Mouse (Mus musculus) gonadal fat pad, adult 2 months (tissue): ENCODE measurements around the gene Ttc7. TPM values are rescaled to one million over a fixed set of nuclear protein-coding genes. Genes with fewer than 3 reads are reported as not detected.

Experiments used
- DNase-seq: peaks from one replicate; pipeline ENCODE4 v3.0.0-alpha.2; 2012; ENCODE audit warnings: low read depth
- polyA plus RNA-seq: library from polyadenylated mRNA; depleted of rRNA; stranded (reverse); fragments of >200 nt; gene quantifications from 2 replicates; pipeline ENCODE4 v1.2.3, GENCODE M21; 2012

Ttc7 gene
- polyA plus RNA-seq, 1 experiment: 31.8 TPM

DNA sequence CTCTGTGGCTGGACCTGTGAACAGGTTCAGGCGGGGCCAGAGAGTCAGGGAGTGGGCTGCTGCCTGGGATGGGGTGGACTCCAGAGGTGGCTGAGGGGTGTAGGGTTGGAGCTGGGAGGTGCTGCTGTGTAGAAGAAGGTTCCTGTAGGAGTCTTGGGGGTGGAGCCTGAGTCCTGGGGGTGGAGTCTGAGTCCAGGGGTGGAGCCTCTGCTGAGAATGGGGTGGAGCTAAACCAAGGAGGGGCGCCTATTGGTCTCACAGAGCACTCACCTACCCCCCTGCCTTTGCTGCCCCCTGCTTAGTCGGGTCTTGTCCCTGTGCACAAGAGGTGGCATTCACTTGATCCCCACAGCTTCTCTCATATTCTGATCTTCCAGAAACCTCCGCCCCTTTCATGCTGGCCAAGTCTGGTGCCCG lies 31.9 kb downstream of the Ttc7 start:
- DNase-seq: no peak

- no peak for DNase-seq
Observed at GRCm38 (mm10) chr17:87315021-87315531, 32.4 kb downstream of the Ttc7 start.

DNA sequence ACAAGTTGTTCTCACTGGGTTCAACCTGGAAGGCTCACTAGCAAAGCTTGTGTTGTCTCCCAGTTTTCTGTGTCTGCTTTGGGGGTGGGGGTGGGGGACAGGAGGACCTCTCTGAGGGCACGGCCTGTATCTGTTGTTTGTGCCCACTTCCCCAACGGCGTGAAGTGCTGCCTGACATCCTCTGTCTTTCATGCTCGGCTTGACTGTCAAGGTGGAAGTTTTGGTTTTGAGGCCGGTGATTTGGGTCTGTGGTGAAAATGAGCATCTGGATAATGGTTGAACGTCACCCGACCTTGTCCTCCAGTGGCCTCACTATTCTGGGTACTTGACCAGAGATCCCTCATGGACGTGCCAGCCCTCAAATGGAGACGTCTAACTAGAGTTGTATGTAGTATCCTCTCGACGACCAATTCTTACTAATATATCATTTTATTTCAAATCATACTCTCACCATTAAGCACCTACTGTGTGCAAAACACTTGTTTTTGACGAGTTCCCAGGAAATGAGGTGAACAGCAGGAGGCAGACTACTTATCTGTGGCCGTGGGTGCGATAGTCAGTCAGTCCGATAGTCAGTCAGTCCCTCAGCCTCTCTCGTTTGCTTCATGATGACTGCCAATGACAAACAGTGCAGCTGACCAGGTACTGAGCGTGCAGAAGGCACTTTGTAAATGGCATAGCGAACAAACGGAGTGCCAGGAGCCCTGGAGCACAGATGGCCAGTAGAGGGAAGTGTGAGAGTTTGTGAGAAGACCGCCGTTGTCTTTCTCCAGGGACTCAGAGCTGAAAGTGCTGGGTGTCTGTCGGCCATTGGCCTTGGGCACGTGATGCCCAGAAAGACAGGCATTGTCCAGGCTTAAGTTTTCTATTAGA lies 33.4 kb downstream of the Ttc7 start:
- no peak for DNase-seq

- no peak for DNase-seq
Observed at GRCm38 (mm10) chr17:87317271-87317670, 34.6 kb downstream of the Ttc7 start.

- DNase-seq: no peak
Observed at GRCm38 (mm10) chr17:87317947-87318346, 35.3 kb downstream of the Ttc7 start.

DNA sequence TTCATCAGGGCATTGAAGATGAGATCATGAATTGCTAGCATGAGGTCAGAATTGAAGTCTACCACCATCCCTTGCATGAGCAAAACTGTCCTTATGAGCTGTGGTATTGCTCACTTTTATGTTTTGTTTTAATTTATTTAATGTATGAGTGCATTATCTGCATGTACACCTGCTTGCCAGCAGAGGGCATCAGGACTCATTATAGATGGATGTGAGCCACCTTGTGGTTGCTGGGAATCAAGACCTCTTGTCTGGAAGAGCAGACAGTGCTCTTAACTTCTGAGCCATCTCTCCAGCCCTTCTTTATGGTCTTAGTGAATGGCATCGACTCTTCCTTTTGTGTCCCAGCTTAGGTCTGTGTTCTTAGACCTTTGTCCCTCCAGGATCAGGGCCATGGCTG lies 39.0 kb downstream of the Ttc7 start:
- no peak for DNase-seq

DNA sequence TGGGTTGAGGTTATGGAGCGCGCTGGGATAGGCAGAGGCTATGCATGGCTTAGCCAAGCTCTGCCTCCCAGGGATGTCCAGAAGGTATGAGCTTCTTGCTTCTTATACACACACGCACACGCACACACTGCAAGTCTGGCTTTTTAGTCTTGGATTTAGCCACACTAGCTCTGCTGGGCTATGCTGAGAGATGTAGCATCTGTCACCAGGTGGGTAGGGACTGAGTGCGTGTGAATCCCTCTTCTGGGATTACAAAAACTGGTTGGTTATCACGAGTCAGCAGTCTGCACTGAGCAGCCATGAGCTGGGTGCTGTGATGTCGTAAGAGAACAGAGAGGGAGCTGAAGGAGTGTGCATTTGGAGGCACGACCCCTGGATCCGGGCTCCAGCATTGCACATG lies 40.5 kb downstream of the Ttc7 start:
- DNase-seq: no peak

DNA sequence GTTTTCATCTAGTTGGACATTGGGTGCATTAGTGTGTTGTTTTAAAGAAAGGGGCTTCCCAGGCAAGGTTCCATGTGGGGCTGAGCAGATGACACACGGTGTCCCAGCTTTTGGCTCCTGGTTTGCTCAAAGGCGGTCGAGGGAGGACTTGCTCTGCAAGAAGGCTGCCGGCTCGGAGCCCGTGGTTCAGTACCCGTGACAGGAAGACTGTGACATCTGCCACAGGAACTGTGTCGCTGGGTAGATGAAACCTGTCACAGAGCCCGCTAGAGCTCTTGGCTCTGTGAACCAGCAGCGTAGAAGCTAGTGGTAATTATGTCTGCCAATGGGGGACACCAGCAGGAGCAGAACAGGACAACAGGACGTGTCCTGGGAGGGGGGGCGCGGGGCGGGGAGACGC lies 42.8 kb downstream of the Ttc7 start:
- no peak for DNase-seq

GRCm38 (mm10) chr17:87326987-87327386 lies 44.3 kb downstream of the Ttc7 start:
- no peak for DNase-seq

GRCm38 (mm10) chr17:87327645-87328044 lies 45.0 kb downstream of the Ttc7 start:
- no peak for DNase-seq

DNA sequence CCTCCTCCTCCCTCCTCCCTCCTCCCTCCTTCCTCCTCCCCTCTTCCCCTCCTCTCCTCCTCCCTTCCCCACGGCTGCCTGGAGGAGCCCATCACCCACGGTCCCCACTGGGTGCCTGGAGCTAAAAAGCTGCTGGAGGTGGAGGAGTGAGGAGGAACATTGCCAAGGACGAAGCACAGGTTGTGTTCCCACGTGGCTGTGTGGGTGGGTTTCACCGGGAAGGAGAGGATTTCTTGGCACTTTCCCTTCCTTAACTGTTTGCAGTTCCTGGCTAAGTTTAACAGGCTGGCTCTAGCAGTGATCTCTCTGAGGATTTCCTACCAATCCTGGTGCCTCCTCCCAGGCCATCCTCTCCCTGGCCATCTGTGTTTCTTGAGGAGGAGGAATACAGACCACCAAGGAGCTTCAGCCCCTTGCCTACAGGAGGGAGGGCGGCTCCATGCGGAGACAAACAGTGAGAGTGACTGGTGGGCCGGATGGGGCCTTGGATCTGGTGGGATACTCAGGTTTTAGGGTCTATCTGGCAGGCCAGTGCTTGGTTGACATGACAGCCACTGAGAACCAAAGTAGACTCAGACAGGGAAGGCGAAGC lies 45.6 kb downstream of the Ttc7 start:
- DNase-seq: no peak

GRCm38 (mm10) chr17:87329144-87329700 lies 46.5 kb downstream of the Ttc7 start:
- no peak for DNase-seq

GRCm38 (mm10) chr17:87330250-87330920 lies 47.7 kb downstream of the Ttc7 start:
- no peak for DNase-seq

DNA sequence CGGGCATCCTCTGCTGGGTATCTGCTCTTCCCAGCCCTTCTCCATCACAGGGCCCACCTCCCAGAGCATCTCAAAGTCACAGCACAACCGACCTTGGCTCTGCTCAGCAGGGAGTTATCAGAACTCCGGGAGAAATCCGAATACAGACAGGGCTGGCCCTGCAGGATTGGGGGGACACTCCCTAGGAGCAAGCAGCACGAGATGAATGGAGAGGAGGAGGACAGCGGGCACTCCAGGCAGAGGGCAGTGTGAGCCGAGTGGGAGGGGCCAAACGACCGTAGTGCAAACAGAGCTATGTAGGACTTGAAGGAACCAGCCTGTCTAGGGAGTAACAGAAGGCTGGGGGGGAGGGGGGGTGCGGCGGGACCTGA lies 48.2 kb downstream of the Ttc7 start:
- no peak for DNase-seq

GRCm38 (mm10) chr17:87331336-87332141 lies 48.9 kb downstream of the Ttc7 start:
- DNase-seq: no peak

DNA sequence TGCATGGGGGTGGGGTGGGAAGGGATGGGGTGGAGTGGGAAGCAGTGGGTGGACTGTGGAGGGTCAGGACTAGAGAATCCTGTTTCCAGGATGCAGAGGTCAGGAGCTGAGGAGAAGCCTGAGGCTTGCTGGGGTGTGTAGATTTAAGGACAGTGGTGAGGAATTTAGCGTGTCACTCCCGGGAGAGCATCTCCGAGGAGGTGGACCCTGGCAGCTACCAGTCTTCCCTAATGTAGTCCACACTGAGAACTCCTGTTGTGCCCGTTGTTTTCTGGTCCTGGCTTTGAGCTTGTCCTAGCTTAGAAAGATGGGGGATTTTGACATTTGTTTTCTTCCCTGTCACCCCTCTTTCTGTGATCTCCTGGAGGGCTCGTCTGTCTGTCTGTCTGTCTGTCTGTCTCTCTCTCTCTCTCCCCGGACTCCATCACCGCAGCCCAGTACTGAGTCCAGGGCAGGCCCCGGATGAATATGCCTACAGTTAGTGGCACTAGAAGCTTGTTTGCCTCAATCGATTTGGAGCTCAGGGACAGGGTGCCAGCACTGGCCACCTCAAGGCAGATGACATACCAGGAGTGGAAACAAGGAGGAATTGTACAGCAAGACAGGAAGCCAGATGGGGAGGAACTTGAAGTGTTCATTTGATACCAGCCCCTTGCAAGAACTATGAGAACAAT lies 49.6 kb downstream of the Ttc7 start:
- DNase-seq: no peak

- no peak for DNase-seq
Observed at GRCm38 (mm10) chr17:87332887-87333286, 50.2 kb downstream of the Ttc7 start.

DNA sequence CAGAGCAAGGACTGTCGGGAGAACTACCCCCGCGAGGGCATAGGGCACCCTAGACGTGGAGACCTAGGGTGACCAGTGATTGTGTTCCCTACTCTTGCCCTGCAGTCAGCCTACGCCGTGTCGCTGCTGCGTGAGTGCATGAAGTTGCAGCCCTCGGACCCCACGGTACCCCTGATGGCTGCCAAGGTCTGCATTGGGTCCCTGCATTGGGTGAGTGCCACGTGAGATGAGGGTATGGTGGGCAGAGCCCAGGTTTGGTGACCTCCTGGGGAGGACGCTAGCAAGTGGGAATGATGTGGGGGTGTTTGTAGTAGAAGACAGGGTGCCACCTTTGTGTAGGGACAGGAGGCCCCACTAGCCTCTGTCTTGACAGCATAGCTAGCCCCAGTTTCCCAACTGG lies 51.5 kb downstream of the Ttc7 start:
- DNase-seq: no peak

DNA sequence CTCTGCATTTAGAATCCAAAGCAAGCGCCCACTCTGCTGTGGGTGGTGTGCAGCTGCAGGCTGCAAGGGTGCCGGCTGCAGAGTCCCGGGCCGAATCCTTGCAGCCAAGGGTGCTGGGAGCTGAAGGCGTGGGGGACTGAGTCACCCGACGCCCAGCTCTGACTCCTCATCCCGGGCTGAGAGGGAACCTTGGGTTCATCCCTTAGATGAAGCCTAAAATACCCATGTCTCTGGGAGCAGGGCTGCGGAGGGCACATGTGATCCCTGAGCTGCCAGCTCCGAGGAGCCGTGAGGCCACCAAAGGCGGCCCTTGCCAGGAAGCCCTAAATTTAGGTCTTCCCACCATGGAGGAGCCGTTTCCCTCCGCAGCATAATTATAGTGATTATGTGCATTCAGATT lies 52.5 kb downstream of the Ttc7 start:
- DNase-seq: no peak

DNA sequence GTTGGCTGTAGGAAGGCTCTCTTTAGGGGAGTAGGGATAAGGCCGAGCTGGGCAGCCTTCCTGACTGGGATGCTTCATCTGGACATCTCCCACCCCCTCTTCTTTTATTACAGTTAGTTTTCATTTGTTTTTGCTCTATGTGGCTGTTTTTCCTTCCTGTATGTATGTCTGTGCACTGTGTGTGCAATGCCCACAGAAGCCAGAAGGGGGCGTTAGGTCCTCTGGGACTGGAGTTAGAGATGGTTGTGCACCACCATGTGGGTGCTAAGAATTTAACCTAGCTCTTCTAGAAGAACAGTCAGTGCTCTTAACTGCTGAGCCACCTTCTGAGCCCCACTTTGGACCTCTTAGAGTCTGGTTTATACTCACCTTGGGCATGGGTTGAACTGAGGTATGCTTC lies 53.0 kb downstream of the Ttc7 start:
- no peak for DNase-seq

GRCm38 (mm10) chr17:87336910-87337309 lies 54.2 kb downstream of the Ttc7 start:
- no peak for DNase-seq
